Mouse (Mus musculus) kidney, embryonic 14.5 days (tissue): ENCODE data around the gene Olfr1507. TPM values are rescaled to one million over a fixed set of nuclear protein-coding genes. Genes with fewer than 3 reads are reported as not detected.

ENCODE experiments used
- polyA plus RNA-seq: library from polyadenylated mRNA; unstranded; fragments of >200 nt; fragmentation: Nextera tagmentation; extraction: Ambion mirVana; gene quantifications from 2 replicates; pipeline ENCODE4 v1.2.1, GENCODE M21; 2014

Olfr1507 gene
- polyA plus RNA-seq, 1 experiment from 2014 or later = not detected

Other genes starting within 250 kb of the Olfr1507 start
- 48.6 and 57.1 TPM in 2 replicates for gene Chd8, start 238.0 kb downstream of the Olfr1507 start, polyA plus RNA-seq
- 34.9 and 54.7 TPM in 2 replicates for gene Tox4, start 216.6 kb downstream of the Olfr1507 start, polyA plus RNA-seq
- gene Rab2b, start 216.2 kb downstream of the Olfr1507 start, polyA plus RNA-seq = 20.6 and 22.6 TPM in 2 replicates
- gene Mettl3, start 190.6 kb downstream of the Olfr1507 start, polyA plus RNA-seq = 40.3 and 53.7 TPM in 2 replicates
- gene Sall2, start 167.0 kb downstream of the Olfr1507 start, polyA plus RNA-seq = 20.4 and 46.2 TPM in 2 replicates
- gene Olfr1513, start 139.3 kb downstream of the Olfr1507 start, polyA plus RNA-seq = not detected in 2 replicates
- gene Olfr1512, start 116.6 kb downstream of the Olfr1507 start, polyA plus RNA-seq = not detected in 2 replicates
- gene Olfr1511, start 98.4 kb downstream of the Olfr1507 start, polyA plus RNA-seq = not detected in 2 replicates
- not detected in 2 replicates for gene Olfr1510, start 81.4 kb downstream of the Olfr1507 start, polyA plus RNA-seq
- gene Olfr1509, start 52.8 kb downstream of the Olfr1507 start, polyA plus RNA-seq = not detected in 2 replicates
- not detected in 2 replicates for gene Olfr1508, start 28.3 kb downstream of the Olfr1507 start, polyA plus RNA-seq